Mouse (Mus musculus) neutrophil, adult 59 days (primary cell): ENCODE data around the gene Samd7. TPM values are rescaled to one million over a fixed set of nuclear protein-coding genes. Genes with fewer than 3 reads are reported as not detected.

Source experiments
- total RNA-seq, 2 experiments: library from RNA; stranded (reverse); gene quantifications; 1 replicate in 1 of 2; 2 replicates in 1 of 2; pipeline ENCODE4 v1.2.4; 2023

Samd7 gene
- total RNA-seq: not detected

DNA sequence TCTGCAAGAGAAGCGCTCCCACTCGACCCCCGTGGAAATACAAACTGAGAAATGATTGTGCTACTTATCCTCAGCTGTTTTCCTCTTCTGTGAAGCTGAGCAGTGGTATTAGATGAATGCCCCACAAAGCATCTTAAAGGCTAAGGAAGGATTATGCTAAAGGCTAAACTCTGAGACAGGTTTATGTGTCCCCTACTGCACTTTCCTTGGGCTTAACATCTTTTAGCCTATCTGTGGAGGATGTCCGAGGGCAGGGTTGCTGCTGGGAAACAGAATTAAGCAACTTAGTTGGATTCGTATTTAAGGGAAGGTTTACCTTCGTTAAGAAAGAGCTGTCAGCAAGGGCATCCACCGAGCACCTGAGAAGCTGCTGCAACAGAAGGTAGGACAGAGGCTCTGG, at the start of gene Samd7:
TSS of gene Samd7 (plus strand) at position 288 of the 400 bp plus-strand sequence.

DNA sequence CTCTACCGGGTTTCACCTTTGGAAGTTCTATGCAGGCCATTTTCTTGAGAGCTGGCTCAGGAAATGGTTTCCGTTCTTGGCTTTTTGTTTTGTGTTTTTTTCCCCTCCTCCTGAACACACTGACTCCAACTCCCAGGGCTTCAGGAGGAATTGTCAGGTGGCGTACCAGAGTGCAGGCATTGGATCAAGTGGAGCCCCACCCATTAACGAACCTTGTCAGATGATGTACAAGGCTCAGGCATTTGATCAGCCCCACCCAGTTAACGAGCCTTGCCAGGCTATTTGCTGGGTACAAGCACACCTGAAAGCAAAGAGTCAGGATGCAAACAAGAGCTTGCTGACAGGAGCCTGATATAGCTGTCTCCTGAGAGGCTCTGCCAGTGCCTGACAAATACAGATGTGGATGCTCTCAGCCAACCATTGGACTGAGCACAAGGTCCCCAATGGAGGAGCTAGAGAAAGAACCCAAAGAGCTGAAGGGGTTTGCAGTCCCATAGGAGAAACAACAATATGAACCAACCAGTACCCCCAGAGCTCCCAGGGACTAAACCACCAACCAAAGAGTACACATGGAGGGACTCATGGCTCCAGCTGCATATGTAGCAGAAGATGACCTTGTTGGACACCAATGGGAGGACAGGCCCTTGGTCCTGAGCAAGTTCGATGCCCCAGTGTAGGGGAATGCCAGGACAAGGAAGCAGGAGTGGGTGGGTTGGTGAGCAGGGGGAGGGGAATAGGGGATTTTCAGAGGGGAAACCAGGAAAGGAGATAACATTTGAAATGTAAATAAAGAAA, 46.2 kb upstream of the Samd7 start, which contains the start of gene Lrrc31:
TSS of gene Lrrc31 (minus strand) at position 133 of the 795 bp plus-strand sequence.

DNA sequence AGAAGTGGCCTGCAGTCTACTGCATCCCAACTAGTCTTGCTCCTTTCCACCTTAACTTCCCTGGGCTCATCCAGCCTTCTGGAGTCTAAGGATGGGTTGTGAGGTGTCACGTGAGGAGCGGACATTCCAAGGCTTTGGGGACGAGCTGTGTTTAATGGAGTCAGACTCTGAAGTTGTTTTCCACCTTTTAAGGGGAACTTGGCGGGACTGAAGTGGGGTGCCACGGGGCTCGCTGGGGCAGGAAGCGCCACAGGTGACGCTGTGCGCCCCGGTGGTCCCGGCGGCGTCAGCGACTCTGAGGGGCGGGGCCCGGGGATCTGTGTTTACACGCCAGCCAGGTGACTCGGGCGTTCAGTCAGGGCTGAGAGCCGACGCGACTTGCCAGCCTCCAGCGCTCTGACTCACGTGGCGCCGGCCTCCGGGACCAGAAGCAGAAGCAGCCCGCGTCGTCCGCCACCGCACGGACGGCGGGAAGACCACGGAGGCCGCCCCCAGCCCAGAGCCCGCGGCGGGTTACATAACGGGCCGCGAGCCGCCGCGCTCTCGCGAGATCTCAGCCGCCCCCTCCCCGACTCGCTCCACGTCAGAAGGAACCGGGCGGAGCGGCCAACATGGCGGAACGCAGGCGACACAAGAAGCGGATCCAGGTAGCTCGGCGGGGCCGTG, 46.8 kb downstream of the Samd7 start, which contains the start of gene Sec62:
TSS of gene Sec62 (plus strand) at position 139 of the 666 bp plus-strand sequence.

Other genes starting within 250 kb of the Samd7 start
- under 1 TPM in 1 of 2 experiments, not detected in 1; 0.16 TPM for gene Mecom, start 198.3 kb upstream of the Samd7 start, total RNA-seq
- gene Actrt3, start 146.4 kb upstream of the Samd7 start, total RNA-seq: not detected
- gene Mynn, start 144.2 kb upstream of the Samd7 start, total RNA-seq: 10 to 100 TPM; 29.0 to 39.3 TPM
- not detected for gene Lrriq4, start 101.8 kb upstream of the Samd7 start, total RNA-seq
- gene Lrrc34, start 98.4 kb upstream of the Samd7 start, total RNA-seq: not detected
- not detected for gene Lrrc31, start 46.5 kb upstream of the Samd7 start, total RNA-seq
- 10 to 100 TPM; 45.0 to 45.5 TPM for gene Sec62, start 46.6 kb downstream of the Samd7 start, total RNA-seq
- gene Gpr160, start 109.7 kb downstream of the Samd7 start, total RNA-seq: 10 to 100 TPM; 24.7 to 32.0 TPM
- gene Phc3, start 223.1 kb downstream of the Samd7 start, total RNA-seq: 10 to 100 TPM; 31.1 to 33.6 TPM
- gene Prkci, start 249.5 kb downstream of the Samd7 start, total RNA-seq: 10 to 100 TPM; 13.4 to 20.0 TPM